Mouse (Mus musculus) CD4-positive, CD25-positive, alpha-beta regulatory T cell (primary cell): ENCODE measurements around the gene Clec2h. TPM values are rescaled to one million over a fixed set of nuclear protein-coding genes. Genes with fewer than 3 reads are reported as not detected.

Experiments
- polyA plus RNA-seq: library from polyadenylated mRNA; unstranded; fragments of 100-300 nt; shearing (Covaris generic); gene quantifications from one replicate; pipeline ENCODE4 v1.2.1, GENCODE M21; 2017

Gene Clec2h
- polyA plus RNA-seq, result not detected

DNA sequence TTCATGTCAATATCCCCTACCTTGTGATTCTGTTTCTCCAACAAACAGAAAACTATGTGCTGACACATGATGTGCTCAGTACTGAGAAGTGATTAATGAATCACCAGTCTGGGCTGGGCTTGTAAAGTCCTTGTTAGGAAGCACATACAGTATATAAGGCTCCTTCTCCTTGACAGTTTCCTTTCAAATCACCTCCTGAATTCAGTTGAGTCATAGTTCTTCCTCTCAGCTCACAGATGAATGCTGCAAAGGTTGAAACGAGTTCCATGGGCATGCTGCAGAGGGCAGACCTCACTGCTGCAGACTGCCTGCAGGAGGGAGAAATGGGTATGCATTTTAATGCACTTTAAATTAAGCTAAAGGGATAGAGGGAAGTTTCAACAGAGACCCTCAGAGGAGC is at the start of gene Clec2h:
Clec2h (plus strand) TSS at position 180 of the 400 bp plus-strand sequence.

DNA sequence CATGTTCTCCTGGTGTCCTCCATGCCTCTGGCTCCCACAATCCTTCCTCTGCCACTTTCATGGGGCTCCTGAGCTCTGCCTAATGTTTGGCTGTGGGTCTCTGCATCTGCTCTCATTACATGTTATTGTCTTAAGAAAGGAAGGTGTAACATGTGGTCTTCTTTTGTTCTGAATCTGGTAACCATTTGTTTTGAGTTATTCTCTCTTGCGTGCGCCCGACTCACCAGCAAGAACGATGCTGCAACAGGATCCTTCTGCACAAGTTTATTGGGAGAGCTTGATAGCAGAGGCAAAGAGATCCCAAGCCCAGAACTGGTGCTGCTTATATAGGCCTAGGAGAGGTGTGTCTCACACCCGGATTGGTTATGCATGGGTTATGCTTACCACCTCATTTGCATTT is 38.8 kb upstream of the Clec2h start, which contains the start of gene Klrb1a:
Klrb1a (minus strand) TSS at position 101 of the 400 bp plus-strand sequence.

DNA sequence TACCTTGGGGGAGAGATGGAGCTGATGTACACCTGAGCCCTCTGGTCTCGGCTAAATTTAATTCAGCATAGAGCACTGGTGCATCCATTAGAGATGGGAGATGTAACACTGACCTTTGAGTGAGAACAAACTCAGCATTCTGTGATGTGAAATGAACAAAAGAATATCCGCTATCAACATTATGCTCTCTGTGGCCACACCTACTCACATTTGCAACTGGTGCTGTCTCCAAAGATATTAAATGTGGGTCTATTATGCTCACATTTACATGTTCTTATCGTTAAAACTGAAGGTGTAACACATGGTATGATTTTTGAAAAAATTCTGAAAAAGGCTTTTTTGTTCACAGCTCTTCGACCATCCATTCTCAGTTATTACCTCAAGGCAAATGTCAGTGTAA is 60.8 kb downstream of the Clec2h start, which contains the start of gene Klrb1:
Klrb1 (minus strand) TSS at position 101 of the 400 bp plus-strand sequence.

Other genes starting within 250 kb of the Clec2h start
- 38.7 TPM for gene Itfg2, start 237.5 kb upstream of the Clec2h start, polyA plus RNA-seq
- 155 TPM for gene Fkbp4, start 223.7 kb upstream of the Clec2h start, polyA plus RNA-seq
- not detected for gene Pzp, start 135.7 kb upstream of the Clec2h start, polyA plus RNA-seq
- 0.22 TPM for gene A2ml1, start 80.8 kb upstream of the Clec2h start, polyA plus RNA-seq
- gene Klrb1a, start 38.9 kb upstream of the Clec2h start, polyA plus RNA-seq, result not detected
- gene Klrb1, start 60.7 kb downstream of the Clec2h start, polyA plus RNA-seq, result not detected
- 2.1 TPM for gene Klrb1c, start 126.8 kb downstream of the Clec2h start, polyA plus RNA-seq
- not detected for gene Gm44511, start 163.9 kb downstream of the Clec2h start, polyA plus RNA-seq
- gene Klrb1b, start 163.9 kb downstream of the Clec2h start, polyA plus RNA-seq, result not detected
- gene Clec2i, start 225.2 kb downstream of the Clec2h start, polyA plus RNA-seq, result 106 TPM
- 1.8 TPM for gene BC035044, start 228.7 kb downstream of the Clec2h start, polyA plus RNA-seq